Mouse (Mus musculus) heart, postnatal 4 days (tissue): ENCODE measurements around the gene Mcemp1. TPM values are rescaled to one million over a fixed set of nuclear protein-coding genes. Genes with fewer than 3 reads are reported as not detected.

Source experiments
- total RNA-seq, 2 experiments: library from RNA; stranded (reverse); gene quantifications; 2 replicates each; pipeline ENCODE4 v1.2.3; 2021

Gene Mcemp1
- total RNA-seq, 2 experiments from 2014 or later = 0.23 TPM; not detected in 1

Other genes with a start within 250 kb of the Mcemp1 start
- 1 to 10 TPM; 4.1 to 4.5 TPM for gene Pex11g, start 198.1 kb upstream of the Mcemp1 start, total RNA-seq
- under 1 TPM in 1 of 2 experiments, not detected in 1; 0.32 TPM for gene Tex45, start 194.9 kb upstream of the Mcemp1 start, total RNA-seq
- 10 to 100 TPM; 24.6 to 26.1 TPM for gene Zfp358, start 172.6 kb upstream of the Mcemp1 start, total RNA-seq
- 10 to 100 TPM; 26.4 to 29.0 TPM for gene Mcoln1, start 165.3 kb upstream of the Mcemp1 start, total RNA-seq
- gene Pnpla6, start 150.4 kb upstream of the Mcemp1 start, total RNA-seq = 10 to 100 TPM; 15.1 to 15.9 TPM
- 1 to 10 TPM; 1.1 to 2.2 TPM for gene C330021F23Rik, start 97.8 kb upstream of the Mcemp1 start, total RNA-seq
- 1 to 10 TPM; 1.5 to 2.9 TPM for gene Camsap3, start 78.5 kb upstream of the Mcemp1 start, total RNA-seq
- gene Xab2, start 44.4 kb upstream of the Mcemp1 start, total RNA-seq = 10 to 100 TPM; 20.9 to 21.3 TPM
- 10 to 100 TPM; 72.5 to 77.7 TPM for gene Pet100, start 44.2 kb upstream of the Mcemp1 start, total RNA-seq
- gene Pcp2, start 40.2 kb upstream of the Mcemp1 start, total RNA-seq = not detected
- gene Stxbp2, start 34.8 kb upstream of the Mcemp1 start, total RNA-seq = 10 to 100 TPM; 15.4 to 17.3 TPM
- gene Retn, start 10.0 kb upstream of the Mcemp1 start, total RNA-seq = not detected
- gene Fcor, start 6.6 kb downstream of the Mcemp1 start, total RNA-seq = under 1 TPM; 0.81 to 0.86 TPM
- 10 to 100 TPM; 16.8 to 19.8 TPM for gene Trappc5, start 10.5 kb downstream of the Mcemp1 start, total RNA-seq
- gene Fcer2a, start 28.4 kb downstream of the Mcemp1 start, total RNA-seq = under 1 TPM in 1 of 2 experiments, not detected in 1; 0.18 TPM
- gene Clec4g, start 54.9 kb downstream of the Mcemp1 start, total RNA-seq = 1 to 10 TPM in 1 of 2 experiments, under 1 TPM in 1; 0.63 to 1.3 TPM
- not detected for gene Cd209a, start 83.2 kb downstream of the Mcemp1 start, total RNA-seq
- not detected for gene Cd209e, start 188.6 kb downstream of the Mcemp1 start, total RNA-seq
- not detected for gene Cd209d, start 212.8 kb downstream of the Mcemp1 start, total RNA-seq